Mouse (Mus musculus) inflammation-experienced regulatory T-cells, adult 6 months (primary cell): ENCODE data around the gene Adamts9. TPM values are rescaled to one million over a fixed set of nuclear protein-coding genes. Genes with fewer than 3 reads are reported as not detected.

Experiments
- ATAC-seq: one replicate; pipeline ENCODE4 v1.8.0; 2017
- polyA plus RNA-seq, 3 experiments: library from polyadenylated mRNA; unstranded; fragments of 100-300 nt; shearing (Covaris generic); gene quantifications; one replicate each; pipeline ENCODE4 v1.2.1; 2017

Gene Adamts9
- polyA plus RNA-seq, 3 experiments from 2014 or later, result 0.20 to 0.35 TPM; not detected in 1

GRCm38 (mm10) chr6:92860285-92860912, 82.9 kb downstream of the Adamts9 start:
- no peak for ATAC-seq

- no peak for ATAC-seq
Measured at GRCm38 (mm10) chr6:92858721-92859510, 84.4 kb downstream of the Adamts9 start.

- no peak for ATAC-seq
Measured at GRCm38 (mm10) chr6:92857761-92858160, 85.5 kb downstream of the Adamts9 start.

GRCm38 (mm10) chr6:92854873-92855272, 88.4 kb downstream of the Adamts9 start:
- ATAC-seq, result no peak

- no peak for ATAC-seq
Measured at GRCm38 (mm10) chr6:92850250-92850649, 93.0 kb downstream of the Adamts9 start.

GRCm38 (mm10) chr6:92849208-92849607, 94.1 kb downstream of the Adamts9 start:
- no peak for ATAC-seq

- no peak for ATAC-seq
Measured at GRCm38 (mm10) chr6:92846614-92847013, 96.7 kb downstream of the Adamts9 start.

- no peak for ATAC-seq
Measured at GRCm38 (mm10) chr6:92845898-92846297, 97.4 kb downstream of the Adamts9 start.

- no peak for ATAC-seq
Measured at GRCm38 (mm10) chr6:92843474-92843873, 99.8 kb downstream of the Adamts9 start.

GRCm38 (mm10) chr6:92842000-92842399, 101.3 kb downstream of the Adamts9 start:
- ATAC-seq, result no peak

- ATAC-seq, result no peak
Measured at GRCm38 (mm10) chr6:92831106-92831505, 112.2 kb downstream of the Adamts9 start.

GRCm38 (mm10) chr6:92829148-92829547, 114.1 kb downstream of the Adamts9 start:
- no peak for ATAC-seq

GRCm38 (mm10) chr6:92827360-92827759, 115.9 kb downstream of the Adamts9 start:
- ATAC-seq, result no peak

- no peak for ATAC-seq
Measured at GRCm38 (mm10) chr6:92826561-92826960, 116.7 kb downstream of the Adamts9 start.

GRCm38 (mm10) chr6:92823991-92824390, 119.3 kb downstream of the Adamts9 start:
- ATAC-seq, result no peak

GRCm38 (mm10) chr6:92822006-92822405, 121.3 kb downstream of the Adamts9 start:
- ATAC-seq, result no peak

- no peak for ATAC-seq
Measured at GRCm38 (mm10) chr6:92821606-92822005, 121.7 kb downstream of the Adamts9 start.

GRCm38 (mm10) chr6:92817661-92818060, 125.6 kb downstream of the Adamts9 start:
- no peak for ATAC-seq

GRCm38 (mm10) chr6:92816311-92816751, 127.0 kb downstream of the Adamts9 start, which contains the start of gene A730049H05Rik:
TSS of gene A730049H05Rik (plus strand) at chr6:92816478.
- no peak for ATAC-seq

- ATAC-seq, result no peak
Measured at GRCm38 (mm10) chr6:92812702-92813370, 130.5 kb downstream of the Adamts9 start.

GRCm38 (mm10) chr6:92811566-92811965, 131.7 kb downstream of the Adamts9 start:
- ATAC-seq, result no peak

- no peak for ATAC-seq
Measured at GRCm38 (mm10) chr6:92810628-92811027, 132.7 kb downstream of the Adamts9 start.

- ATAC-seq, result no peak
Measured at GRCm38 (mm10) chr6:92809818-92810217, 133.5 kb downstream of the Adamts9 start.
